Comparison of ENCODE assay signal across 14 mouse cellular contexts in the genomic region with DNA sequence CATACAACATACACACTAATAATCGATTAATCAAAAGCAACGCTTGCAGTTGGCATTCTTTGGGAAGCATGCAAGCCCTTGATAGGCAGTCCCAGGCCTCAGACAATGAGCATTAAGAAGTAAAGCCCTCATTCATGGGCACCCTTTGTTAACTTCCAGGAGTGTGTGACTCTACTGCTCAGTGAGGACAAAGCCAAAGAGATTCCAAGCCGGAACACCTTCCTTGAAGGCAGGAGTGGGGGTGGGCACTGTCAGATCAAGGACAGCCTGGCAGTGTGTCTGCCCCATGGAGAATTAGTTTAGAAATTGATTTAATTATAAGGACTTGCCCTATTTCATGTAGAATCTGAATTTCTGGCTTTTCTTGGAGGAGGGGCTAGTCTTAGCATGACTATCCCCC.
"Had no signal": no experiment of that assay in that cellular context is flagged by ENCODE, and none has a peak within 500 bp of the region (broad histone marks: within the 10 kb centered on the region; RNA-seq: fewer than 3 reads in every experiment).

No protein-coding gene starts in this region.

- H3K4me2 ChIP-seq: liver, embryonic 11.5 days; liver, embryonic 15.5 days had no signal

- H3K9ac ChIP-seq: liver, embryonic 15.5 days had no signal

- H3K27me3 ChIP-seq: liver, embryonic 15.5 days had no signal

- DNase-seq: kidney, adult 11 months; kidney, adult 9 months; kidney, postnatal 36 days; left cerebral cortex, postnatal 4 days; lung, adult 2 months; lung, postnatal 36 days; right cerebral cortex, adult 18-20 months; right cerebral cortex, postnatal 25 days; thymus, postnatal 14 days had no signal

- H3K27ac ChIP-seq: kidney, postnatal 0 days; liver, embryonic 15.5 days; stomach, postnatal 0 days had no signal

- H3K4me3 ChIP-seq: liver, embryonic 15.5 days had no signal

- ATAC-seq: lung, postnatal 0 days had no signal

- H3K36me3 ChIP-seq: liver, embryonic 15.5 days had no signal

- H3K9me3 ChIP-seq: liver, embryonic 15.5 days had no signal
